Mouse (Mus musculus): ENCODE measurements at regions not wholly inside any gene's neighbourhood (a gene's known extent, or its start where the extent isn't known, plus 50 kb on each side); places are given as distances from the start of the nearest gene placed in this dataset.

DNA sequence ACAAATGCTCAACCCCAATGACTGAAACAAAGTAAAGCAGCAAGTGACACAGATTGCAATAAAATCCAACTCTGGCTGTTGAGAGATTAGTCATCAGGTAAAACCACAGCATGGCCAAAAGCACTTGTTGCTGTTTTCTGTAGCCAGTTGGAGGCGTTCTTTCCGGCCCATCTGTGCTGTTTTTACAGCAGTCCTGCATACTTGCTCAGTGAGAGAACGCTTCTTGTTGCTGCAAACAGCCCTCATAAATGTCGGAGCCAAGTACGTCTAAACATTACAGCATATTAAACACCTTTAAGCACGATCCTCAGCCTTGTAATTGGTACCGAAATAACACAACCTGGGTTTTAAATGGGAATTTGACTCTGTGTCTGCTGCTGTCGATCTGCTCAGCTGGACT lies 65.6 kb upstream of the Hs3st3a1 start:
- DNase-seq, result no peak

DNA sequence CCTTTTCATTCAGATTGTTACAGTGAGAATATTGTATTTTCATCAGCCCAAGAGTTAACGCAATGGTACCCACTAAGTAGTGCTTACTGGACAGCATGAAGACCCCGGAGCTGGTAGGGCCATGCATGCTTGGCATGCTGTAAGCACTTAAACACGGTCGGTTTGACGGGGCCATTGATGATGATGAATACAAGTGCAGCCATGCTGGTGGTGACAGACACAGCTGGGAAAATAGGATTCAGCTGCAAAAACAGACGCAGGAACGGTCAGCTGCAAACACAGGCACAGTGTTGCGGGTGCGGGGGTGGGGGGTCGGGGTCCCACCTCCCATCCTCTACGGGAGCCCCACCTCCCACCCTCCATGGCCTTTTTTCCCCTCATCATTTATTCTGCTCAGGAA lies 99.7 kb upstream of the Hs3st3a1 start:
- no peak for DNase-seq

GRCm38 (mm10) chr11:64332406-64332805 lies 102.7 kb upstream of the Hs3st3a1 start:
- DNase-seq, result no peak

DNA sequence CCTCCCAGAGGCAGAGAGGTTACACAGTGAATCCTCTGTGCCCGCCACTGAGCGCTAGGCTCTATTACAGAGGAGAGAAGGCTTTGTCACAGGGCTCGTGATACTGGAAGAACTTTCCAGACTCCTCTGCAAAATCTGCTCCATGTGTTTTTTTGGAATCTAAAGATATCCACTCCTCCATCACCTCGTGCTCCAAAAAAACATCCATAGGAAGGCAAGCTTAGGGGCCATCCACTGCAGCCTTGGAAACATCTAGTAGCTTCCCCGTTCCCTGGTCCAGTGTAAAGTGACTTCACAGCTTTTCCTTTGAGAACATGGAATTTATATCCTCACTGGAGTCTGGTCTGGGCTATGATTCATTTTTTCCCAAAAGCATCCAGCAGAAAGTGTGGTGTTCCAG lies 103.3 kb upstream of the Hs3st3a1 start:
- DNase-seq, result no peak

DNA sequence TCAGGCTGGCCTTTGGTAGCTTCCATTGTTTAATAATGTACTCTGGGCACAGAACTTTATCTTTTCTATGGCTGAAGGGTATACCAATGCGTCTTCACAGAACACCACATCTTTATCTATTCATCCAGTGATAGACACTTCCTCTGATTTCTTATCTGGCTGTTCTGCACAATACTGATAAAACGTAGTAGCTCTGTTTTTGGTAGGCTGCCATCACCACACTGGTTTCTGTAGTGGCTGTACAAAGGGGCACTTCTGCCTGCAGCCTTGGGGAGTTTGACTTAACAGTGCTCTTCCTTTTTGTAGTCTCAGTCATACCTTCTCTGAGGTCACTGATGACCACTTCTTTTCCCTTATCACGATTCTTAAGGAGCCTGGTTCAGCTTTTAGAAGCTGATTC lies 106.0 kb upstream of the Hs3st3a1 start:
- DNase-seq, result no peak

- DNase-seq, result no peak
Observed at GRCm38 (mm10) chr11:64327771-64328170, 107.4 kb upstream of the Hs3st3a1 start.

DNA sequence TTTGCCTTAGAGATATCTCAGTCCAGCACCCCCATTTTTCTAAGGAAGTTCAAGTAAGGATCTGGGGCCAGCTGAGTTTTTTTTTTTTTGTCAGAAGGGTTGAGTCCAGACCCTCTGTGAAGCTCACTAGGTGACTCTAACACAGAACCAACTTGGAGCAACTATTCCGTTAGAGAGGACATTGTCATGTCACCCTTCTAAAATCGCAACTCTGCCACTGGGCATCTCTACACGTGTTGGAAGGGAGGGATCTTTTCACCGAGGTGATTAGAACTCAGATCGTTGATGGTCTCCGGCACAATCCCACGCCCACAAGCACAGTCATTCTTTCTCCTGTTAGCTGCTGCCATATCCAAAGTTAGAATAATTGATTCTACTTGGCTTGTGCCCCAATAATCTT lies 108.5 kb upstream of the Hs3st3a1 start:
- DNase-seq, result no peak

DNA sequence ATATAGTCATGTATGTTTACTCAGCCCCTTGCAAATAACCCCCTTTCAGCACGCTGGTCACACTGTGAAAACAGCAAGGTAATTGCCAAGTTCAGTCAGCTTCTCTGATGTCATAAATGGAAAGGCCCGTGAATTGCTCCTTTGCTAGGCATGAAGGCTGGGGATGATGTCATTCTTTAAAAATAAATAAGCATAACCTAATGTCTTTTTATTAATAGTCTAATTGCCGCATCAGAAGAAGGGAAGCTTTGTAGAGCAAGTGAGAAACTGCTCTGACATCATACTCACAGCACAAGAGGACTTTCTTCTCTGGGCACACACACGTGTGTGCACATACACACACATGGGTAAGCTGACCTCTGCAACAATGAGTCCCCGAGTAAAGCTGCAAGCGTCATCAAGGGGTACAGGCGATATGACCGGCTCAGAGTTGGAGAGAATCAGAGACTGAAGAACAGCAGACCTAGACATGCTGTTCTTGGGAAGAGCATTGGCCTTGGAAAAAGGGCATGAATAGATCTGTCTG lies 113.2 kb upstream of the Hs3st3a1 start:
- no peak for DNase-seq

GRCm38 (mm10) chr11:64317458-64317857 lies 117.7 kb upstream of the Hs3st3a1 start:
- DNase-seq, result no peak

DNA sequence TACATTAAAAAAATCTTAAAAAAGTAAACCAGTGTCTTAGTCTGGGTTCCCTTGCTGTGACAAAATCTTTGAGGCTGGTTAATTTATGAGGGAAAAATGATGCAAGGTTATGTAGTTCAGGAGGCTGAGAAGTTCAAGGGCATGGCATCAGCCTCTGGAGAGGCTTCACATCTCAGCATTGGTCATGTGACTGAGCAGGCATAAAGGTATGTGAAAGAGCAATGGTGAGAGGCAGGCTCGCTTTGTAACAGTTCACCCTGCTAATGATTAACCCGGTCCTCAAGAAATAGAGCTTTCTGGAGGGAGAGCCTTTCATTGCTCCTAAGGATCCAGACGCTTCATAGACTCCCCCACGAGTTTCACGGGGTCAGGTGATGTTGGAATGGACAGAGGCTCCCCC lies 120.1 kb upstream of the Hs3st3a1 start:
- DNase-seq, result no peak

- no peak for DNase-seq
Observed at GRCm38 (mm10) chr11:64313241-64313640, 121.9 kb upstream of the Hs3st3a1 start.

GRCm38 (mm10) chr11:64309881-64310280 lies 125.3 kb upstream of the Hs3st3a1 start:
- DNase-seq, result no peak

DNA sequence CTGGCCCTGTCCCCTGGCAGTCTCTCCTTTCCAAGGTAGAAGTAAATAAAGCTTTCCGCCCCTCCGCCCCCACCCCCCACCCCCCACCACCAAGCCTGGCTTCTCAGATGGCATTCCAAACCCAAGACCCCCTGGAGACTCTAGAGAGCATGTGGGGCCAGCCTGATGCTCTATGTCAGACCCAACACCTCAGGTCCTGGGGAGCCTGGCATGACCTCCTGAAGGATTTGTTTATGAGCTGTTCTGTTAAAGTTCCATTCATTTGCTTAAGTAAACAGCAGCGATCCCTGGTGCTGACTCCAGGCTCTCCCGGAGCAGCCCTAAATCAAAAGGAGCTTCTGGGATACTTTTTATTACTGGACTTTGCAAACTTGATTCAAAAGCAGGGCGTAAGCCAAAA lies 137.3 kb upstream of the Hs3st3a1 start:
- DNase-seq, result no peak

- no peak for DNase-seq
Observed at GRCm38 (mm10) chr11:64288236-64288635, 146.9 kb upstream of the Hs3st3a1 start.

- no peak for DNase-seq
Observed at GRCm38 (mm10) chr11:64287499-64287898, 147.6 kb upstream of the Hs3st3a1 start.

DNA sequence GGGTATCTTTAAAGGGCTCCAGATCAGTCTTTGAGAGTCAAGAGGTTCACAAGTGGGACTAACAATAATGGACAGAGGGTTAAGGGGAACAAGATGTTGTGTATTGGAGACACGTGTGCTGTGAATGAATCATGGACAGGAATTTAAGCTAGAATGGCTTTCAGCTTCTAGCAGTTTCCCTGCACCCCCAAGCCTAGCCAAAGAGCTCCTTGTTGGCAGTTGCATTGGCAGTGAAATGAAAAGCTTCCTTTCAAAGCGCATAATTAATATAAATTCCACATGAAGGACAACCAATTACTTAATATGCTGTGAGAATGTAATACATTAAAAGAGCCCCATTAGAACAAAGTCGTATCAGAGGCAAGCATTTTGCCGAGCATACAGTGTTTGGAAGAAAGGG lies 153.4 kb upstream of the Hs3st3a1 start:
- no peak for DNase-seq

GRCm38 (mm10) chr11:64278259-64279003 lies 156.7 kb upstream of the Hs3st3a1 start:
- DNase-seq, result no peak

DNA sequence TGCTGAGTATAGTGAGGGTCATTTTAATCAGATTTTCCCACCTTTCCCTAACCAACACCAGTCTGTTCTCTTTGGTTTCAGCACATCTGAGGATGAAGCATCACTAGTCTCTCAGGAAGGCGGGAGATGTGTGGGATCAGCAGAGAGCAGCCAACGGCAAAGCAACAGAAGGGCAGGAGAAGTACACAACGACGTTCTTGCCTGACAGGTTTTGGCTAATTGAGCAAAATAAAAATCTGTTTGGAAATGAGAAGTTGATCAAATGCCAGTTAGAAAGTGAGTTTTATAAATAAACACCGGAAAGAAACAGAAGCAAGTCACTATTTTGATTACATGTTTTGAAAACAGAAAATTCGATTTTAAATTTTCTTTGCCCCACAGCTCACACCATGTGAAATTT lies 161.4 kb upstream of the Hs3st3a1 start:
- DNase-seq, result no peak

DNA sequence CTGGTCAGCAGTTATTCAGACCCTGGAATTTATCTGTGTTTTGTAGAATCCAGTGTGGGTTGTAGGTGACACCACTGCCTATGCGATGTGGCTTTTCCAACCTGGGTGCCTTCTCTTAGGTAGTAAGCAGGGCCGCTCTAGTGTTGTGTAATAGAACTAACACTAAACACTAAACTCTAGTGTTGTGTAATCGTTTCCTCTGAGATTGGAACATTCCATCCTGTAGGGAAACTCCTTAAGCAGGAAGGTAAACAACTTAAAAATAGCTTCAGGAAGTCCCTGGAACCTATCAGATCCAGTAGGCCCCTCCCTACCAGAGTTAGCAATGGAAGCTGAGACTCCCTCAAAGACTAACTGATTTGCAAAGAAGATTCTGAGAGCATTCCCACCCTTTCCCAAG lies 161.9 kb upstream of the Hs3st3a1 start:
- DNase-seq, result no peak

DNA sequence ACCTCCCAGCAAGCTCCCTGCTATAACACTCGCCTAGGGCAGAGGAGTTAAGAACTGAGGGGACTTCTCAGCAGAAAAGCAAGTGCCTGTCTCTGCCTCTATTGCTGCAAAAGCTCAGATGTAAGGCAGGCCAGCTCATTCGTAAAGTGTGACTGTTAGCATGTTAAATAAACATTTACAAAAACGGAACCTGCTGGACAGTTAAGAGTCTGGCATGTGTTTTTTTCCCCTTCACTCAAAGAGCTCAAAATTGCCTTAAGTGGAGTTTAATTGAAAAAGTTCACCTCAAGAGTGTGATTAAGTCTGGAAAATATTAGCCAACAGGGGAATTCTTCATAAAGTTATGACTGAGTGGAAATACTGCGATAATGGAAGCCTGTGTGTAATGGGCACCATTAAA lies 167.0 kb upstream of the Hs3st3a1 start:
- no peak for DNase-seq

GRCm38 (mm10) chr11:64267547-64267946 lies 167.6 kb upstream of the Hs3st3a1 start:
- no peak for DNase-seq

- no peak for DNase-seq
Observed at GRCm38 (mm10) chr11:64253517-64254385, 174.5 kb upstream of the Cox10 start.

GRCm38 (mm10) chr11:64236873-64237272 lies 157.6 kb upstream of the Cox10 start:
- no peak for DNase-seq

GRCm38 (mm10) chr11:64230071-64230470 lies 150.8 kb upstream of the Cox10 start:
- DNase-seq, result no peak
